Mouse (Mus musculus) liver, embryonic 14.5 days (tissue): Measurements from ENCODE around the gene Gm27027. TPM values are rescaled to one million over a fixed set of nuclear protein-coding genes. Genes with fewer than 3 reads are reported as not detected.

Source experiments
- ATAC-seq: fragments of 200-750 bp; cut with Nextera tagmentation; 2 replicates; pipeline ENCODE4 v1.8.0; 2017; ENCODE audit warnings: moderate number of reproducible peaks, mild to moderate bottlenecking, moderate library complexity; ENCODE audit not compliant: insufficient read depth
- DNase-seq, 3 experiments: peaks; one replicate each; pipeline ENCODE4 v3.0.0-alpha.2; 2012 to 2013; ENCODE audit warnings: low read depth in 3 of 3, low spot score in 3 of 3
- H3K27ac ChIP-seq: fragments of 300-500 bp; sonication (generic); 2 replicates; pipeline ENCODE4 v1.5.1; 2014; ENCODE audit warnings: moderate library complexity, mild to moderate bottlenecking, control low read depth, inconsistent platforms
- H3K27me3 ChIP-seq: fragments of 300-500 bp; sonication (generic); 2 replicates; pipeline ENCODE4 v1.6.1; 2014; ENCODE audit warnings: mild to moderate bottlenecking, low read length, moderate library complexity; ENCODE audit not compliant: control insufficient read depth, insufficient read depth
- H3K36me3 ChIP-seq: fragments of 300-500 bp; sonication (generic); replicated peaks from 2 replicates; pipeline ENCODE4 v1.6.1; 2014; ENCODE audit warnings: low read depth; ENCODE audit not compliant: control insufficient read depth, insufficient read depth
- H3K4me1 ChIP-seq, 2 experiments: fragments of 200-500 bp in 1 of 2; fragments of 300-500 bp in 1 of 2; sonication (generic) in 1 of 2; replicated peaks; 2 replicates each; pipeline ENCODE4 v1.6.1; 2012 to 2014; ENCODE audit warnings: antibody characterized with exemption in 1 of 2, inconsistent platforms in 1 of 2, low read length in 1 of 2; ENCODE audit not compliant: control insufficient read depth in 2 of 2, insufficient read depth in 2 of 2
- H3K4me2 ChIP-seq: fragments of 300-500 bp; sonication (generic); 2 replicates; pipeline ENCODE4 v1.6.1; 2014; ENCODE audit warnings: low read depth, mild to moderate bottlenecking, control low read depth, moderate library complexity
- H3K4me3 ChIP-seq, 2 experiments: fragments of 200-500 bp in 1 of 2; fragments of 300-500 bp in 1 of 2; sonication (generic) in 1 of 2; 2 replicates each; pipeline ENCODE4 v1.5.1; 2012 to 2014; ENCODE audit warnings: low read depth in 2 of 2, low read length in 2 of 2, mild to moderate bottlenecking in 2 of 2, control low read depth in 1 of 2, inconsistent platforms in 1 of 2, moderate library complexity in 1 of 2; ENCODE audit not compliant: insufficient read depth in 1 of 2
- H3K9ac ChIP-seq: fragments of 300-500 bp; sonication (generic); replicated peaks from 2 replicates; pipeline ENCODE4 v1.6.1; 2014; ENCODE audit warnings: mild to moderate bottlenecking, control low read depth, moderate library complexity
- H3K9me3 ChIP-seq: fragments of 300-500 bp; sonication (generic); 2 replicates; pipeline ENCODE4 v1.6.1; 2016; ENCODE audit warnings: low read length, mixed read lengths; ENCODE audit not compliant: control insufficient read depth
- CTCF ChIP-seq: IDR thresholded peaks from 2 replicates; pipeline ENCODE4 v1.5.1; 2016; ENCODE audit warnings: antibody characterized with exemption, low read depth, control low read depth
- EP300 ChIP-seq: IDR thresholded peaks from 2 replicates; pipeline ENCODE4 v1.6.1; 2016; ENCODE audit warnings: antibody characterized with exemption, low read depth
- WGBS: fragments of 180-500 bp; shearing (Covaris S2); extraction: QIAGEN DNeasy Blood & Tissue Kit; methylation state at CpG from one replicate; pipeline ENCODE4 v1.1.7; 2014; ENCODE audit not compliant: insufficient replicate concordance; 5-methylcytosine and 5-hydroxymethylcytosine counted together
- polyA plus RNA-seq, 2 experiments: library from polyadenylated mRNA; depleted of rRNA in 1 of 2; stranded (reverse) in 1 of 2; unstranded in 1 of 2; fragments of >200 nt; fragmentation: Nextera tagmentation in 1 of 2; extraction: Ambion mirVana in 1 of 2; gene quantifications; 2 replicates each; pipeline versions ENCODE4 v1.2.1 to v1.2.3; 2012 to 2014

Gm27027 gene
- polyA plus RNA-seq, 2 experiments, result not detected

DNA sequence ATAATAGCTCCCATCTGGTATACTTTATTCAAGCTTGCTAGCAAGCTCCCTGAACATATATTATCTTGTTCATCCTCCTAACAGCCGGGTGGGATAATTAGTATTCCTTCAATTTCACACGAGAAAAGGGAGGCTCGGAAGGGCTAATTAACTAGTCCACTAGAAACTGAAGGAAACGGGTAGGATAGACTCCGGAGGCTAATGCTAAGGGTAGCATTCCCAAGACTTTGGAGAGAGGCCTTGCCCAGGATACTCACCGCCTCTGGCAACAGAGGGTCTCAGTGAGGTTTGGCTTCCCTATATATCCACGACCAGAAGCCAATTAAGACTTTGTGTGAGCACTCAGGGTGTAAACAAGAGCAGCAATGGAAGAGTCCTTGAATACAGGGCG lies 38.4 kb downstream of the Gm27027 start:
- TF ChIP-seq EP300 (no peak), CTCF (no peak)
- no peak overlapping the region for H3K4me3 ChIP-seq
- H3K4me2 ChIP-seq, result no peak overlapping the region
- no peak overlapping the region for H3K9ac ChIP-seq
- peaks cover 44% of the 10 kb centered on the region for H3K27me3 ChIP-seq
- WGBS, result 49% methylated on average over 8 of the region's 8 CpGs
- no peak for ATAC-seq
- DNase-seq, result no peak
- H3K4me1 ChIP-seq, result no peaks in the 10 kb centered on the region; a peak in 1 of 4 replicates
- no peaks in the 10 kb centered on the region for H3K36me3 ChIP-seq
- H3K9me3 ChIP-seq, result no peaks in the 10 kb centered on the region
- H3K27ac ChIP-seq, result no peak overlapping the region

DNA sequence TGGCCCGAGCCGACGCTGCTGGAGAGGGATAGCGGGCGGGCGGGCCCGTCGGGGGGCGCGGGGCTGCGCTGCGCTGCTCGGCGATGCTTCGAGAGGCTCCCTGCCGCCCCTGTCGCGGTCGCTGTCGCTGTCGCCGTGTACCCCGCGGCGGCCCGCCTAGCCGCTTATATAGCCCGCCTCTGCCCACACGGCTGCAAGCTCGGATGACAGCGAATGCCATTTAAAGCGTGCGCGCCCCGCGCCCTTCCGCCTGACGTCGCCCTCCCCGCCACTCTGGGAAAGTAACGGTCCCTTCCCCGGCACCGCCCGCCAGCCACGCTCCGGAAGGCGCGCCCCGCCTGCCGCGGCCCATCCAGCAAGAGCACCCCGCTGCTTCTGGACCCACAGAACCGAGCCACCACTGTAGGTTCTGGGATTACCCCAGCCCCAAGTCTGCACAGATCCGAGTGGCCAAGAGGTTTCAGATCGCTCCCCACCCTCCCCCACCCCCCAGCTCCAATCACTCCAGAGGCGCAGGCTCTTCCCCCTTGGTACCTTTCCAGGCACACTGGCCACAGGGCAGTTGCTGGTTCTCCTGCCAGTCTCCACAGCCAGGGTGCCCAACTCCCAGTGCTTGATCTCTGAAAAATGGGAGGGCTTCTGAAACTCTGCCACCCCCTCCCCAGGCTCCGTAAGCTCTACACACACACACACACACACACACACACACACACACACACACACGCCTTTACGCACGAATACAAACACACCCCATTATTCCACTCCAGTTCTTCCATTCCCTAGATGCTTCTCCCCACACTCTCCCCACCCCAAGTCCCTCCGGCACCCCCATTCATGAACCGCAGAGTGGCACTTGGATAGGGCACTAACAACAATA lies 39.0 kb downstream of the Gm27027 start, which contains the start of gene Gm13889:
Gm13889 (minus strand) TSS at position 294 of the 877 bp plus-strand sequence.
- H3K9me3 ChIP-seq, result no peaks in the 10 kb centered on the region
- peak within 1 kb of the TSS; percentile 15 to 49 for H3K4me3 ChIP-seq
- no peak for TF ChIP-seq EP300
- no peak for TF ChIP-seq CTCF
- ATAC-seq, result peak; percentile 35; the same call in 1 of the 2 replicates
- H3K36me3 ChIP-seq, result no peaks in the 10 kb centered on the region
- no peak within 1 kb of the TSS for H3K27ac ChIP-seq
- no peaks in the 10 kb centered on the region; a peak in 1 of 4 replicates for H3K4me1 ChIP-seq
- peaks cover 44% of the 10 kb centered on the region for H3K27me3 ChIP-seq
- DNase-seq, result no peak
- no peak within 1 kb of the TSS; the same call in 1 of the 2 replicates for H3K9ac ChIP-seq
- H3K4me2 ChIP-seq, result peak within 1 kb of the TSS; percentile 49
- WGBS, result 11% methylated on average over 37 of the region's 62 CpGs

- no peaks in the 10 kb centered on the region for H3K36me3 ChIP-seq
- no peak overlapping the region for H3K27ac ChIP-seq
- H3K9ac ChIP-seq, result no peak overlapping the region; the same call in 1 of the 2 replicates
- H3K9me3 ChIP-seq, result no peaks in the 10 kb centered on the region
- DNase-seq (no peak), ATAC-seq (no peak)
- H3K4me2 ChIP-seq, result peak overlapping the region; percentile 49
- H3K4me3 ChIP-seq, result peak overlapping the region; percentile 15 to 49
- WGBS, result 1% methylated on average over 41 of the region's 44 CpGs
- peaks cover 44% of the 10 kb centered on the region for H3K27me3 ChIP-seq
- TF ChIP-seq CTCF, result no peak
- no peak for TF ChIP-seq EP300
- H3K4me1 ChIP-seq, result no peaks in the 10 kb centered on the region
Observed at GRCm38 (mm10) chr2:93956331-93956801, 39.8 kb downstream of the Gm27027 start.

DNA sequence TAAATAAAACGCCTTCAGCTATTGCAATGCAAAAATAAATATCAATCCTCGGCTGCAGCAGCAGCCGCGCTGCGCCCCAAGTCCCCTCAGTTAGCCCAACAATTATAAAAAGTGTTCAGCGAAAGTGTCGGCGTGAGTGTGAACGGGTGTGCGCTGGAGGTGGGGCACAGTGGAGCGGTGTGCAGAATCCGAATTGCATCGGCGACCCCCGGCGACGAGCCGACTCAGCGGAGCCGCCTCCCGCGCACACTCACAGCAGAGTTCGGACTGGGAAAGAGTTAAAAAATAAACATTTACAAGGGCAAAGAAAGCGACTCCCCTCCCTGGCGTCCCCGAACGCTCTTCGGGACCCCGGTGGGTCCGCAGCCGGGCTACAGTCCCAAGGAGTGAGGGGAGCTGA lies 40.3 kb downstream of the Gm27027 start:
- DNase-seq (no peak), ATAC-seq (no peak)
- Histone ChIP-seq H3K9ac (no peak overlapping the region; the same call in 1 of the 2 replicates), H3K27me3 (peaks cover 44% of the 10 kb centered on the region), H3K4me2 (peak overlapping the region; percentile 49), H3K27ac (no peak overlapping the region), H3K36me3 (no peaks in the 10 kb centered on the region), H3K4me3 (peak overlapping the region; percentile 15 to 49), H3K4me1 (no peaks in the 10 kb centered on the region), H3K9me3 (no peaks in the 10 kb centered on the region)
- no peak for TF ChIP-seq CTCF
- no peak for TF ChIP-seq EP300
- under 1% methylated on average over 31 of the region's 31 CpGs for WGBS
